ENCODE assay signal across 15 mouse cellular contexts in the genomic region with DNA sequence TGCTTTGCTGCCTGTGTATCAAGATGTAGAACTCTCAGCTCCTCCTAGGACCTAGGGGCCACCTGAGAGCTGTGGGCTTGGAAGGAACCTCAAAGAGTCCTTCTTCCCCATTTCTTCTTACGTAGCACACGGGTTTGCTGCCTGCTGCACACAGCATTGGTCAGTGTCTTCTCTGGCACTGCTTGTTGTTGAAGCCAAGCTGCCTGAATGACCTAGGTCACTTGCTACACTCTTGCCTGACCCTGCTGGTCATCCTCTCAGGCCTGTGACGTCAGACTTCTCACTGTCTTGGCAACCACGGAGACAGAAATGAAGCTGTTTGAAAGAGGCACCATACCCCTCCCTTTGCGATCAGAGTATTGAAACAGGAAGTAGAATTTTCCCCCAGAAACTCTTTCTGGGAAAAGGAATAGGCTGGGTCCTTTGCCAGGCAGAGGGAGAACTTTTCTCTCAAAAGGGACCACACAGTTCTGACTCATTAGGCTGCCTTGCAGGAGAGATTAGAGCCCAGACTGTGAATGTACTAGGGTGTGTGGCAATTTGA. TPM values are rescaled to one million over a fixed set of nuclear protein-coding genes. Genes with fewer than 3 reads are reported as not detected.
DNase-seq lines count a peak whose midpoint lies in the region; ATAC-seq and TF ChIP-seq lines count a peak whose summit lies in the region.
"Had no signal": no experiment of that assay in that cellular context is flagged by ENCODE, and none has a peak within 500 bp of the region (broad histone marks: within the 10 kb centered on the region; RNA-seq: fewer than 3 reads in every experiment).

No protein-coding gene starts in this region.

- intact Hi-C loops in left cerebral cortex, adult 2 months (cut with DNase I), result no loop called here

- no peak overlapping the region for H3K27ac ChIP-seq in heart, embryonic 10.5 days
- H3K27ac ChIP-seq in hindbrain, embryonic 14.5 days, result no peak overlapping the region
- H3K27ac ChIP-seq in forebrain, embryonic 15.5 days (replicated peaks), result no peak overlapping the region
- H3K27ac ChIP-seq in left cerebral cortex, adult 2 months, result no peak overlapping the region
- H3K27ac ChIP-seq: embryonic facial prominence, embryonic 12.5 days; heart, adult 2 months; liver, embryonic 14.5 days had no signal

- H3K4me1 ChIP-seq in heart, embryonic 10.5 days, result 0 out of 2 replicates have a peak, but pooled peaks cover 2% of the 10 kb centered on the region
- H3K4me1 ChIP-seq in hindbrain, embryonic 14.5 days (replicated peaks; ENCODE audit: control insufficient read depth, insufficient read depth, low read length), result no peaks in the 10 kb centered on the region
- no peaks in the 10 kb centered on the region for H3K4me1 ChIP-seq in forebrain, embryonic 15.5 days
- H3K4me1 ChIP-seq: embryonic facial prominence, embryonic 12.5 days had no signal

- no peak overlapping the region for H3K4me3 ChIP-seq in heart, embryonic 10.5 days
- H3K4me3 ChIP-seq in hindbrain, embryonic 14.5 days (replicated peaks; ENCODE audit: low read length), result no peak overlapping the region
- no peak overlapping the region for H3K4me3 ChIP-seq in forebrain, embryonic 15.5 days
- no peak overlapping the region for H3K4me3 ChIP-seq in left cerebral cortex, adult 2 months
- H3K4me3 ChIP-seq: embryonic facial prominence, embryonic 12.5 days; heart, adult 2 months had no signal

- no peak overlapping the region for H3K4me2 ChIP-seq in hindbrain, embryonic 14.5 days (replicated peaks)
- no peak overlapping the region for H3K4me2 ChIP-seq in forebrain, embryonic 15.5 days (replicated peaks)
- H3K4me2 ChIP-seq: embryonic facial prominence, embryonic 12.5 days had no signal

- TF ChIP-seq CTCF in left cerebral cortex, adult 2 months (IDR thresholded peaks at IDR 0.05), result no peak

- H3K36me3 ChIP-seq in heart, embryonic 10.5 days, result no peaks in the 10 kb centered on the region
- no peaks in the 10 kb centered on the region for H3K36me3 ChIP-seq in hindbrain, embryonic 14.5 days (replicated peaks; ENCODE audit: control insufficient read depth, insufficient read depth)
- no peaks in the 10 kb centered on the region for H3K36me3 ChIP-seq in forebrain, embryonic 15.5 days
- H3K36me3 ChIP-seq: embryonic facial prominence, embryonic 12.5 days had no signal

- peaks cover 6% of the 10 kb centered on the region; the same call in 1 of the 2 replicates for H3K27me3 ChIP-seq in heart, embryonic 10.5 days (ENCODE audit: insufficient read depth, poor library complexity, severe bottlenecking)
- no peaks in the 10 kb centered on the region for H3K27me3 ChIP-seq in hindbrain, embryonic 14.5 days (ENCODE audit: control insufficient read depth, insufficient read depth, low read length)
- no peaks in the 10 kb centered on the region for H3K27me3 ChIP-seq in forebrain, embryonic 15.5 days
- H3K27me3 ChIP-seq: embryonic facial prominence, embryonic 12.5 days had no signal

- WGBS in heart, embryonic 10.5 days, result 72% methylated on average over 5 of the region's 5 CpGs
- 63% methylated on average over 5 of the region's 5 CpGs for WGBS in hindbrain, embryonic 14.5 days
- WGBS in forebrain, embryonic 15.5 days, result 80% methylated on average over 5 of the region's 5 CpGs

- no peak for ATAC-seq in hindbrain, embryonic 14.5 days (ENCODE audit: low FRiP score)
- ATAC-seq in forebrain, embryonic 15.5 days (replicated peaks), result no peak
- ATAC-seq: forebrain, embryonic 16.5 days; hindbrain, embryonic 16.5 days had no signal

- peak; percentile 26 to 32 for DNase-seq in heart, adult 9 months (ENCODE audit: low spot score in 2 of 2)
- DNase-seq in heart, embryonic 10.5 days (ENCODE audit: low spot score), result no peak
- DNase-seq in 416B (ENCODE audit: low read depth) (peak; percentile 43), adipocyte (ENCODE audit: low spot score) (peak; percentile 48)
- DNase-seq in lung, postnatal 36 days, result peak; percentile 53
- no peak for DNase-seq in hindbrain, embryonic 14.5 days (ENCODE audit: low spot score)
- no peak for DNase-seq in left cerebral cortex, adult 2 months (ENCODE audit: extremely low spot score in 1 of 2, low spot score in 2 of 2)
- DNase-seq: midbrain, embryonic 14.5 days; thymus, postnatal 25 days had no signal

- no peak overlapping the region for H3K9ac ChIP-seq in hindbrain, embryonic 14.5 days
- H3K9ac ChIP-seq in forebrain, embryonic 15.5 days (replicated peaks), result no peak overlapping the region
- H3K9ac ChIP-seq: embryonic facial prominence, embryonic 12.5 days; liver, embryonic 14.5 days had no signal

- peaks cover 5% of the 10 kb centered on the region; the same call in 1 of the 2 replicates for H3K9me3 ChIP-seq in heart, embryonic 10.5 days
- H3K9me3 ChIP-seq in hindbrain, embryonic 14.5 days (ENCODE audit: control insufficient read depth, low read length), result no peaks in the 10 kb centered on the region
- peaks cover 3% of the 10 kb centered on the region; the same call in 1 of the 2 replicates for H3K9me3 ChIP-seq in forebrain, embryonic 15.5 days

RNA-seq across cellular contexts. Expression of gene Chst11, which starts 27.0 kb away (rescaled TPM):
- 1.2 and 1.5 TPM in 2 replicates for polyA plus RNA-seq in heart, embryonic 10.5 days (2016; fragmentation: Nextera tagmentation; extraction: Ambion mirVana)
- 5.0 and 5.4 TPM in 2 replicates for polyA plus RNA-seq in hindbrain, embryonic 14.5 days (2014; fragmentation: Nextera tagmentation; extraction: Ambion mirVana)
- polyA plus RNA-seq in forebrain, embryonic 15.5 days (2015; fragmentation: Nextera tagmentation; extraction: Ambion mirVana), result 3.1 TPM in 2 replicates
- total RNA-seq in left cerebral cortex, adult 2 months (2021), result 10 to 100 TPM; 31.1 to 35.0 TPM

Comparison
In these comparisons a context has a peak if more than half of its experiments do, and no peak if none do; other contexts are left out.
1. DNase-seq: peak in heart, adult 9 months (2 of 2), 416B (single experiment), adipocyte (single experiment) and lung, postnatal 36 days (single experiment); none in heart, embryonic 10.5 days (single experiment), hindbrain, embryonic 14.5 days (single experiment) and left cerebral cortex, adult 2 months (0 of 2).